Mouse (Mus musculus): Measurements from ENCODE around the gene Cd79b. TPM values are rescaled to one million over a fixed set of nuclear protein-coding genes. Genes with fewer than 3 reads are reported as not detected.
A peak's percentile ranks its signal among the peaks of the same experiment; 100 is the strongest.
"Not testable (repeated sequence)": the region's sequence is repeated elsewhere in the genome, so short reads cannot be mapped to it uniquely, and the experiment has no call there.

Cd79b gene
- total RNA-seq (2021): not detected
- long read RNA-seq, experiment 1, partial matches to known transcripts: 0 of 1 reads
- long read RNA-seq, experiment 1, other reads (novel, unspliced or antisense): 0 of 1 reads
- long read RNA-seq, experiment 2, partial matches to known transcripts: 0 of 1 reads
- long read RNA-seq, experiment 2, other reads (novel, unspliced or antisense): 0 of 1 reads

DNA sequence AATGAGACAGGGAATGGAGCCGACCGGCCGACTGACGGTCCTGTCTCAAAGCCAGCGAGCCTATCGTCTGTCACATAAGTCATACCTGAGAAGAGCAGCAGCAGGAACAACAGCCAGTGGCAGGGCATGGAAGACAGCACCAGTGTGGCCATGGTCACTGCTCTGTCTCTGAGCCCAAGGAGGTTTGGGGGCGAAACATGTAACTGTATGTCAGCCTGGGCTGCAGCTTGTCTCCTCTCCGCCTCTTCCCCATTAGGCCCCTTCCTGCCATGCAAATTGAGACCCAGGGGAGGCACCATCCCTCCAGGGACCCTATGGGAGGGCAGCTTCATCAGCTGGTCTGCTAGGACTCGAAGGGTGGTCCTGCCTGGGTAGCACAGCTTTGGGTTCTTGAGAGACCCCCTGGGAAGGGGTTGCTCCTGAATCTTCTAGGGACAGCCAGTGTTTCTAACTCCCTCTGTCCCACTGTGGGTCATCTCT lies at the start of gene Cd79b:
Cd79b (minus strand) TSS at position 430 of the 480 bp plus-strand sequence.
- intact Hi-C loops (cut with DNase I): no loop called here
- no peak for DNase-seq (ENCODE audit: low spot score in 2 of 2)

DNA sequence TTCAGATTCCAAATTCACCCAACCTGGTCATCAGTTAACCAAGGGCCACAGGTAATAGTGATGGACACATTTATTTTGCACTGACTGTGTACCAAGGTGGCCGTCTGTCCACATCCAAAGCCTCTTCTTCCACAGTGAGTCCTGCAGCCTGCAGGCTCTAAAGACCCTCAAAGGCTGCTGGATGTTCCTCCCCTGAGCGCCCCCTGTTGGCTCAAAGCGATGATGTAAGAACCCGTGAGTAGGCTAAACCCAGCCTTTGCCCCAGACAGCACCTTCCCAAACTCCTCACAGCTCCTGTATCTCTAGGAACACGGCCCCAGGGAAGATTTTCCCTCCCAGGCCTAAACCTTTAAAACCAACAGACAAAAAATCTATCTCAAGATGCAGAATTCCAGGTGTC lies 44.8 kb upstream of the Cd79b start:
- intact Hi-C loops (cut with DNase I): no loop called here
- DNase-seq (ENCODE audit: low spot score in 2 of 2): no peak

DNA sequence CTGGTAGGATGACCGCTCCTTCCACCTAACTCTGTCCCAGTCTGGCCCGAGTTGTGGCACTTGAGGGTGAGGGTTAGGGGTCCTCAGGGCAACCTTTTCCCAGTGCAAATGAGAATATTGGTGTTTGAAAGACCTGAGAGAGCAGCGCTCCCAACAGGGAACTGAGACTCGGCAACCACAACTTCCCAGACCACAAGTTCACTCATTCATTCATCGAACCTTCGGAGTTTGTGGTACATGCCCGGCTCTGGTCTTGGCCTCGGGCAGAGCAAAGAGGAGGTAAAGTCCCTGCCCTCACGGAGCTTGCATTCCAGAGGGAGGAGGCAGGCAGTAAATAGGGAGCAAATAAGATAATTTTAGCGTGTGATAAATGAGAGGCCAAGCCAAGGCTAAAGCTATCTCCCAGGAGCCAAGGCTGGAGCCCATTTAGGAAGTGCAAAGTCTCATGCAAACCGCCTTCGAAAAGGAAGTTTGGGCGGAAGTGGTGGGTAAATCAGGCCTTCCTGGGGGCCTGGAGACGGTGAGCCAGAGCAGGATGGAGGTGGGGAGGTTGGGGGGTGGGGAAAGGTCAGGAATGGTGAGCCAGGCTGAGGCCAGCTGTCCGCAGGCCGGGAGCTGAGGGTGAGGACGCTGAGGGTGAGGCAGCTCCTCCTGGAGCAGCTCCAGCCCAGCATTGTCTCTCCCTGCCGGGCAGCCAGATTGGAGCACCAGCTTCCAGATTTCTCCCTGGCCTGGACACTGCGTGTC lies 41.0 kb upstream of the Cd79b start:
- intact Hi-C loops (cut with DNase I): no loop called here

DNA sequence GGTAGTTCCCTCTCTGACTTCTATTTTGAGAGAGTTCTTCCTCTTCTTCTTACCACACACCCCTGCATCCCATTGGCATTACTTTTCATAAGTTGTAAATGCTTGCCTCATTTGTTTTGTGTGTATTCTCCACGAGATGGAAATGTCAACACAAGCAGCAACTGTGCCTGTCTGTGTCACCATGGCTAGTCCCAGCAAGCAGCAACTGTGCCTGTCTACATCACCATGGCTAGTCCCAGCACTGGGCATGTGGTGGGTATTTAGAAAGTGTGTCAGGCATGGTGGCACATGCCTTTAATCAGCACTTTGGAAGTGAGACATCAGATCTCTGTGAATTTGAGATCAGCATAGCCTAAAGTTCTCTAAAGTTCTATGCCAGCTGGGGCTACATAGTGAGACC lies 39.6 kb upstream of the Cd79b start:
- intact Hi-C loops (cut with DNase I): no loop called here
- no peak for DNase-seq (ENCODE audit: low spot score in 2 of 2)

More for the DNA sequence above, 41.0 kb upstream of the Cd79b start:
- DNase-seq (ENCODE audit: low spot score in 2 of 2): no peak

DNA sequence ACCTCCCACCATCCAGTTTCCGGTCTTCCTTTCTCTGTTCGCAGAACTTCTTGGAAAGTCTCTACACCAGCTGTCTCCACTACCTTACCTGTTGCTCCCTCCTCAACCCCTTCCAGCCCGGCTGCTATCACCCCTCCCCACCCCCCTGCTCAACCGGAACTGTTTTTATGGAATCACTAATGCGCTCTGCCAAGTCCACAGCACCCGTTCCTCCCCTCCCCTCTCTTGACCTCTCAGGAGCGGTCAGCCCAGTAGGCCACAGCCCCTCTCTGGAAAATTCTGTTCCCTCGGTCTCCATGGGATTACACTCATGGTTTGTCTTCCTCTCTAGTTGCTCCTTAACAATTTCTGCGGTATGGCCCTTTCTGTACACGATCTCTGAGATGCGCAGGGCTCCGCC lies 38.6 kb upstream of the Cd79b start, which contains the start of gene Scn4a:
Scn4a (minus strand) TSS at position 101 of the 400 bp plus-strand sequence.
- no peak for DNase-seq (ENCODE audit: low spot score in 2 of 2)
- intact Hi-C loops (cut with DNase I): no loop called here

DNA sequence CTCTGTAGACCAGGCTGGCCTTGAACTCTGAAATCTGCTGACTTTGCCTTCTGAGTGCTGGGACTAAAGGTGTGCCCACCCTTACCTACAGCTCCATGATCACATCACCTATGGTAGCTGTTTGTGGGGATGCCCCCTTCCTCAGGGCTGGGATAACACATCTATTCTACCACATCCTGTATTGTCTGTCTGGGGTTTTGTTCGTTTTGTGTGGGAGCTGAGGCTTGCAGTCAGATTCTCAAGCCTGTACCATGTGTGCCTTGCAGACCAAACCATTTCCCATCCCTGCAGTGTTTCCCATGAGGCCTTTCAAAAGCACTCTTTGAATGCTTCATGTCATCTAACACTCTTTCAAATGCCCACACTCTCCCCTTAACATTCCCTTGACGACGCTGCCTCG lies 37.4 kb upstream of the Cd79b start:
- no peak for DNase-seq (ENCODE audit: low spot score in 2 of 2)
- intact Hi-C loops (cut with DNase I): no loop called here

DNA sequence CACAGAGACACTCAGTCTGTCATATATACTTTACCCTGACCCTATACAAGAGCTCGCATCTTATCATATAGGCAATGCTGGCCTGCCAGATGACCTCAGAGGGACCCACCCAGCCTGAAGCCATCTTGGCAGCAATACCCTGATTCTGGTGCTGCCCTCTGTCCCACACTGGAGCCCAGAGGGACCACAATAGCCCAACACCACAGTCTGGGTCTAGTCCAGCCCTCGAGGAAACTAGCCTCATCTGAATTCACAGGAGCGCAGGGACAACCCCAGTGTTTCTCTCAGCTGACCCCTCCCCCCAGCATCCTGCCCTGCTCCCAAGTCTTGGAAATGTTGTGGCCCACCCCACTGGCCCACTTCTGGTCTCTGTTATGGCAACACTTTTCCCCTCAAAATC lies 36.7 kb upstream of the Cd79b start:
- DNase-seq (ENCODE audit: low spot score in 2 of 2): no peak
- intact Hi-C loops (cut with DNase I): no loop called here

DNA sequence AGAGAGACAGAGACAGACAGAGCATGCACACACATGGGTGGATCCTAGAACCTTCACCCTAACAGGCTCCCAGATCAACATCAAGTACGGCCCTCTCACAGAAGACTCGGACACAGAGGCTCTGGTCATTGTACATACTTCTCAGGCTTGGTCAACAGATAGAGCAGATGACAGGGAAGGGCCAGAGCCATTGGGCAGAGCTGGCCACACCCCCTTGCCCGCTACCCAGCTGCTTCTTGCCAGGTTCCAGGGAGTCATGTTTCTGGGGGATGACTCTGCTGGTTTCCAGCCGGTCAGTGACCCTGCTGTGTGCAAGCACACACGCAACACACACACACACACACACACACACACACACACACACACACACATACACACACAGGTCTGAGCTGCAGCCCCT lies 36.3 kb upstream of the Cd79b start:
- DNase-seq (ENCODE audit: low spot score in 2 of 2): no peak
- intact Hi-C loops (cut with DNase I): no loop called here

DNA sequence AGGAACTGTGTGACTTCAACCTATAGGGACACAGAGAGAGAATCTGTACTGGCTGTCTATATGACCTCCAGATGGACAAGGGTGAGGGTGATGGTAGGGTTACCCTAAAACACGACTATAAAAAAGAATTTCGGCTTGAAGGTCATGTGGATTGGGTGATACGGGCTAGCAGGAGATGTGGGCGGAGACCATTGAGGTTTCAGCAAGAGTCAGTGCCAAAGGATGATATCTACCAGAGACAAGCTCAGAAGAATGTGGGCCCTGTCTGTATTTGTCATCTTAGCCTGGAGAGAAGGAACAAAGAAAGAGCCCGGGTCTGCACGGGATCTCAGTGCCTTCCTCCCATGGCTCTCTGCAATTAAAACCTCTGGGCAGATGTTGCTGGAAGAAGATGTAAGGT lies 35.2 kb upstream of the Cd79b start:
- intact Hi-C loops (cut with DNase I): no loop called here
- no peak for DNase-seq (ENCODE audit: low spot score in 2 of 2)

DNA sequence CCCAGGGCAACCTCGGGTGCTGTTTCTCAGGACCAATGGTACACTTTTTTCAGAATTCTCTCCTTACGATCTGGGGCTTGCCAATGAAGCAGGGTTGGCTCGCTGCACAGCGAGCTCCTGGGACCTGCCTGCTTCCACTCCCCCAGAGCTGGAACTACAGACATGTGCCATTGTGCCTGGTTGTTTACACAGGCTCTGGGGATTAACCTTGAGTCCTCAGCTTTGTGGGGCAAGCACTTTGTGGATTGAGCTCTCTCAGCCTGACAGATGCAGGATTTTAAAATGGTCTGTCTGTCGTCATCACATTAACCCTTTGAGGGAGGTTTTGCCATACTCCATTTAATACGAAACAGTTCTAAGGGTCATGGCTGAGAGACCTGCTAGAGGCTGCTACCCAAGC lies 30.3 kb upstream of the Cd79b start:
- no peak for DNase-seq (ENCODE audit: low spot score in 2 of 2)
- intact Hi-C loops (cut with DNase I): no loop called here

DNA sequence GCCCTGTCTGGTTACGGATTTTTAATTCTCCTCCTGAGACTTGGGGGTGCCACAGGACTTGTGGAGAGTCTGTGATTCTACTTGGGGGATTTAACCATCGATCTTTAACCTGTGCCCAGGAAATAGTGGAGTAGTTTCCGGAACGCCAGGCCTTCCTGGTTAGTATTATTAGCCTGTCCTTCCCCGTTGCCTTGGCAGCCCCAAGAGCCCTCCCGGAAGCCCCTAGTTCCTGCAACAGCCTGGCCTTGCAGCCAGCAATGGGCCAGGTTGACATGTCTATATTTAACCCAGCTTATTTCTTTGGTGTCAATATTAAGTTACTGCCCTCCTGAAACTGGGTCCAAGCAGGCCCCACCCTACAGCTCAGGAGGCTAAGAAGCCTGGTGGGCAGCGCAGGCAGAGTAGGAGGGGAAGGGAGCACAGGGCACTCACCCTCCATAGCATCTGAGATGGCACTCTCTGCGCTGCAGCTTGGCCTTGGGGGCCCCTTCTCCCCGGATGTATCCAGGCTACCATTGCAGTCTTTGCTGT lies 26.5 kb upstream of the Cd79b start:
- intact Hi-C loops (cut with DNase I): no loop called here
- no peak for DNase-seq (ENCODE audit: low spot score in 2 of 2)

DNA sequence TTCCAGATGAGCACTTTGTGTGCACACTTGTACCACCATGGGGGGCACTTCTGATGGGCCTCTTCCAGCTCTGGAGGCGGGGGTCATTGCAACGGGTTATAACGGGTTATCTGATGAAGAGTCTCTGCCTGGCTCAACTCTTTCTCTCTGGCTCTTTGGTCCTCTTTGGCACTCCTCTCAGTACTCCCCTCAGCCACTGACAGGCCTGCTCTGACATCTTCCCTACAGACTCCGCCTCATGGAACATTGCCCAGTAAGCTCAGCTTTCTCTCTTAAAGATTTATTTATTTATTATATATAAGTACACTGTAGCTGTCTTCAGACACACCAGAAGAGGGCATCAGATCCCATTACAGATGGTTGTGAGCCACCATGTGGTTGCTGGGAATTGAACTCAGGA lies 24.8 kb upstream of the Cd79b start:
- DNase-seq (ENCODE audit: low spot score in 2 of 2); intact Hi-C loops (cut with DNase I): not testable (repeated sequence)

DNA sequence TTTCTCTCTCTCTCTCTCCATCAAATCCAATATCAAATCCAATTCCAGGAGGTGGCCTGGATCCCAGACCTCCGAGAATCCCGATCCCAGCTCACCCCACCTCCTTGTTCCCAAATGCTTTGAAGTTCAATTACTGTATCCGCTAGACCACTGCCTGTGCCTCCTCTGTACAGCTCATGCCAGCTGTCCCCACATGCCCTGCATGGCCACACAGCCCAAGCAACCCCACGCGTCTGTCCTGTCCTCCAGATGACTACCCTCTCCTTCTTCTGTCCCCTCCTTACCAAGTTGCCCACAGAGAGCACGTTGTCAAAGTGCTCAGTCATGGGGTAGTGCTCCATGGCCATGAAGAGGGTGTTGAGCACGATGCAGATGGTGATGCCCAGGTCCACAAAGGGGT lies 24.3 kb upstream of the Cd79b start:
- intact Hi-C loops (cut with DNase I): no loop called here
- no peak for DNase-seq (ENCODE audit: low spot score in 2 of 2)

DNA sequence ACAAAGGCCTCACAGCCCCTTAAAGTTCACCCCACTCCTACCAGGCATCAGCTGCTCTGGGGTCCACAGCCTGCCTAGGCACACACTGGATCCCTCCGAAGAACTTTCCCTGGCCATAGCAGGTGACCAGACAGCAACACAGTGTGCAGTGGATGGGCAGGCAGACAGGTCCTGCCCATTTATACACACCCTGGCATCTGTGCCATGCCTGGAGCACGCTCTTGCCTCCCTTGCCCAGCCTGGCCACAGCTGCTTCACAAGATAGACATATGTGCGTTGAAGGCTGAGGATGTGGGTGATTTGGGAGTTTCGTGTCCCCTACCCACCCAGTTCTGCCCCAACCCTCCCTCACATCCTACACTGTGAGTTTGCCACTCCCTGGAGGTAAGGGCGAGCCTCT lies 23.5 kb upstream of the Cd79b start:
- intact Hi-C loops (cut with DNase I): no loop called here
- no peak for DNase-seq (ENCODE audit: low spot score in 2 of 2)

DNA sequence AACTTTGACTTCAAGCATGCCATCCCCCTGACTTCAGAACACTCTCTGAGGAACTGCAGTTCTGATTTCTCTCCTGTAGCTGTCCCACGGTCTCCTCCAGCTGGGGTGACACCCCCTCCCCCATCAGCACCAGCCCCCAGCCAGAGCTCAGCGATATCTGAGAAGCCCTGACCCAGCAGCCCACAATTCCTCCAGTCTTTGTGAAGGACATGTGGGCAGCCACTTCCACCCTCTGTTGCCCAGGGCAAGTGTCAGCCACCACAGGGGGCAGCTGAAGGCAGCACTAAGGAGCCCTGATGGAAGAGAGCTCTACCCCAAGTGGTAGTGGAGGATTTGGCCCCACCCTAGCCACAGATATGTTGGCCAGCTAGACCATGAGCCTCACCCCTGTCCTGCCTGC lies 19.5 kb upstream of the Cd79b start:
- intact Hi-C loops (cut with DNase I): no loop called here
- DNase-seq (ENCODE audit: low spot score in 2 of 2): no peak

DNA sequence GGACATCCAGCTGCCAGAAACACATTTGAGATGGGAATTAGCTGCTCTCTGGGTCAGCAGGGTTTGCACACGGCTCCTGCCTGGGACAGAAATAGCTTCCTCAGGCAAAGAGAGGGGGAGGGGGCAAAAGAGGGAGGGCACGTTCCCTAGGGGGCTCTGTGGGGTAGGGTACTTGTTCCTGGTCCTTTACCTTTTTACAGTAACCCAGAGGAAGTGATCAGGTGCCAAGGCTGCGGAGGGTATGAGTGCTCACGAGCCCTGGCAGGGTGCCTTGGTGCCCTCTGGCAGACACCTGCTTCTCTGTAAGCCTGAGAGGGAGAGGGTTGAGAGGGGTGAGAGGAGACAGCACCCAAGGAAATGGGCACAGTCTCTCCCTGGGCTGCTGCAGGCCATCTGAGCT lies 17.9 kb upstream of the Cd79b start:
- no peak for DNase-seq (ENCODE audit: low spot score in 2 of 2)
- intact Hi-C loops (cut with DNase I): no loop called here

DNA sequence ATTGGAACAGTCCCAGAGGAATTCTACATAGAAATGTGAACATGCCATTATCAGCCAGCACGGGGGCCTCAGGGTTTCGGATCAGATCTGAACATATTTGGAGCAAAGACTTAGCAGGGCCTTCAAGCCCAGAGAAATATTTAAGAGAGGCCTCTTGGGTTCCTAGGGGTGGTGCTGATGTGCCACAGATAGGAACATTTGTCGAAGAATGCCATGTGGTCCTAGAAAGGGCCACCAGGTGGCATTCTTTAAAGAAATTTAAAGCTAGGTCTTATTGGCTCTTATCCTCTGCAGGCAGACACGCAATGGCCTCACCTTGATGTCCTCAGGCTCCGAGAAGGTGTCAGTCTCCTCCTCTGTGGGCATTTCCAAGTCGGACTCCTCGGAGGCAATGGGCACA lies 15.1 kb upstream of the Cd79b start:
- intact Hi-C loops (cut with DNase I): loop anchor here (2.0 to 5.0 kb wide), 2 partner anchors 38 to 63 kb away; partner anchors contain the start of gene Prr29
- peak; percentile 63 to 77 for DNase-seq (ENCODE audit: low spot score in 2 of 2)

DNA sequence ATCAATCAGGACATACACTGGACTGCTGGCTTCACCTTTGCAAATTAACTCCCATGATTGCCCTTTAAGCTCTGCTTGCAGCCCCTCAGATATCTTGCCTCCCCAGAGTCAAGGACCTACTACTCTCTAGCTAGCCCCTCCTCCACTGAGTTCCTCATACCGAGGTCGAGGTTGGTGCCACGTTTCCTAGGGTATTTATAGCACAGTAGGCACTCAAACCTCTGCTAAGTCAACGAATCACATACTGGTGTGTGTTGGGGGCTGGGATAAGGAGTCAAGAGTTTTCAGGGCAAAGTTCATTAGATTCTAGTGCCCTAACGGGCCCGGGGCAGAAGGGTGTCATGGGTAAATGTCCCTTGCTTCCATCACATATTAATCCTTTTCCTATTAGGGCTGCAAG lies 14.6 kb upstream of the Cd79b start:
- intact Hi-C loops (cut with DNase I): loop anchor here (5.0 kb wide), 1 partner anchor 38 kb away; the partner anchor contains the start of gene Prr29

DNA sequence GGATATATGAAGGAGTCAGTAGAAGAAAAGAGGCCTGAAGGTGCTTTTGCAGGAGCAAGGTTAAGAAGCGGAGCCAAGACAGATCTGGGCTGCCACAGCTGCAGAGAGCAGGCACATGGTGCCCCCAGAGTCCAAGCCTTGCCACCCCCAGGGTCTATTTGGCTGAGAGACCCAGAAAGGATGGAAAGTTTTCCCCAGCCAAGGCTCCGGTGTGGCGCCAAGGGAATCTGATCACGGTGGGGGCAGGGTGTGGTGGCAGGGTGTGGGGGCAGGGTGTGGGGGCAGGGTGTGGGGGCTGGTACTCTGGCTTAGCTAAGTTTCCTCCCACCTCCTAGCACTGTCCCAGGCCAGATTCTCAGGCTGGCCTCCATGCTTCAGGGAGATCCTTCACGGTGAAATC lies 14.0 kb upstream of the Cd79b start:
- intact Hi-C loops (cut with DNase I): loop anchor here (5.0 kb wide), 1 partner anchor 39 kb away; the partner anchor contains the start of gene Prr29
- DNase-seq (ENCODE audit: low spot score in 2 of 2): no peak

More for the DNA sequence above, 14.6 kb upstream of the Cd79b start:
- DNase-seq (ENCODE audit: low spot score in 2 of 2): no peak

DNA sequence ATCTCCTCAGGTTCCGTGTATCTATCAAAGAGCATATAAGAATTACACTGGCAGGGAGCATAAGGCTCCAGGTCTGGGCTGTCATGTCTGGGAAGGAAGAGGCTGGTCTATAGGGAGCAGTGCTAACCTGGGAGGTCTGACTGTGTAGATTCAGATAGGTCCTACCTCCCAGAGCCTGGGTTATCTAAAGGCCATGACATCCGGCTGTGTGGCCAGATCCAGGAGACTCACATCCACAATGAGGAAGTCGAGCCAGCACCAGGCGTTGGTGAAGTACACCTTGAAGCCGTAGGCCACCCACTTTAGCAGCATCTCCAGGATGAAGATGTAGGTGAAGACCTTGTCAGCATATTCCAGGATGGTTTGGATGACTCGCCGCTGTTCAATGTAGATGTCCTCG lies 11.9 kb upstream of the Cd79b start:
- no peak for DNase-seq (ENCODE audit: low spot score in 2 of 2)
- intact Hi-C loops (cut with DNase I): loop anchor here (5.0 kb wide), 1 partner anchor 41 kb away; the partner anchor contains the start of gene Prr29
